Mouse (Mus musculus): ENCODE results near the gene Tbc1d2b. TPM values are rescaled to one million over a fixed set of nuclear protein-coding genes. Genes with fewer than 3 reads are reported as not detected.

Gene Tbc1d2b
- total and polyA plus RNA-seq, 3 experiments, result 0.09 to 0.90 (median 0.22) TPM

- Histone ChIP-seq H3K4me3 (ENCODE audit: low read depth, low read length) (no peak overlapping the region), H3K9me3 (replicated peaks) (peaks cover 15% of the 10 kb centered on the region), H3K36me3 (replicated peaks) (no peaks in the 10 kb centered on the region), H3K4me1 (ENCODE audit: insufficient read depth, low read depth, low read length) (no peaks in the 10 kb centered on the region), H3K27me3 (ENCODE audit: insufficient read depth, low read length) (peaks cover 3% of the 10 kb centered on the region; the same call in 1 of the 2 replicates)
- TF ChIP-seq POLR2AphosphoS5 (IDR thresholded peaks at IDR 0.05; ENCODE audit: insufficient replicate concordance, low read depth, low read length) (no peak), GATA1 (IDR thresholded peaks at IDR 0.05; ENCODE audit: borderline replicate concordance, low read length) (no peak), CTCF (IDR thresholded peaks at IDR 0.05; ENCODE audit: low read depth, low read length) (no peak), TAL1 (conservative IDR thresholded peaks at IDR 0.05; ENCODE audit: low read depth, low read length) (no peak), GATA2 (IDR thresholded peaks at IDR 0.05; ENCODE audit: borderline replicate concordance, low read depth, low read length) (no peak)
- DNase-seq (ENCODE audit: low spot score) (no peak), ATAC-seq (ENCODE audit: extremely low read depth, insufficient number of reproducible peaks, low FRiP score, poor library complexity, severe bottlenecking) (no peak)
Observed at GRCm38 (mm10) chr9:90166615-90167014, 104.0 kb downstream of the Tbc1d2b start.

GRCm38 (mm10) chr9:90165590-90165989, 105.0 kb downstream of the Tbc1d2b start:
- Histone ChIP-seq H3K27me3 (ENCODE audit: insufficient read depth, low read length) (peaks cover 3% of the 10 kb centered on the region; the same call in 1 of the 2 replicates), H3K4me1 (ENCODE audit: insufficient read depth, low read depth, low read length) (no peaks in the 10 kb centered on the region)

GRCm38 (mm10) chr9:90164670-90165453, 105.7 kb downstream of the Tbc1d2b start:
- Histone ChIP-seq H3K4me3 (ENCODE audit: low read depth, low read length) (no peak overlapping the region), H3K36me3 (replicated peaks) (no peaks in the 10 kb centered on the region), H3K4me1 (ENCODE audit: insufficient read depth, low read depth, low read length) (no peaks in the 10 kb centered on the region), H3K27me3 (ENCODE audit: insufficient read depth, low read length) (peaks cover 3% of the 10 kb centered on the region; the same call in 1 of the 2 replicates), H3K9me3 (replicated peaks) (peaks cover 8% of the 10 kb centered on the region)
- DNase-seq (ENCODE audit: low spot score), result no peak
- ATAC-seq (ENCODE audit: extremely low read depth, insufficient number of reproducible peaks, low FRiP score, poor library complexity, severe bottlenecking), result no peak
- TF ChIP-seq GATA1 (IDR thresholded peaks at IDR 0.05; ENCODE audit: borderline replicate concordance, low read length), result no peak
- TF ChIP-seq GATA2 (IDR thresholded peaks at IDR 0.05; ENCODE audit: borderline replicate concordance, low read depth, low read length), result no peak
- TF ChIP-seq POLR2AphosphoS5 (IDR thresholded peaks at IDR 0.05; ENCODE audit: insufficient replicate concordance, low read depth, low read length), result no peak
- TF ChIP-seq CTCF (IDR thresholded peaks at IDR 0.05; ENCODE audit: low read depth, low read length), result no peak

More at GRCm38 (mm10) chr9:90165590-90165989, 105.0 kb downstream of the Tbc1d2b start:
- no peak for DNase-seq (ENCODE audit: low spot score)
- ATAC-seq (ENCODE audit: extremely low read depth, insufficient number of reproducible peaks, low FRiP score, poor library complexity, severe bottlenecking), result no peak
- H3K4me3 ChIP-seq (ENCODE audit: low read depth, low read length), result no peak overlapping the region
- no peaks in the 10 kb centered on the region for H3K36me3 ChIP-seq (replicated peaks)
- H3K9me3 ChIP-seq (replicated peaks), result peaks cover 10% of the 10 kb centered on the region
- TF ChIP-seq POLR2AphosphoS5 (IDR thresholded peaks at IDR 0.05; ENCODE audit: insufficient replicate concordance, low read depth, low read length) (no peak), GATA1 (IDR thresholded peaks at IDR 0.05; ENCODE audit: borderline replicate concordance, low read length) (no peak)

DNA sequence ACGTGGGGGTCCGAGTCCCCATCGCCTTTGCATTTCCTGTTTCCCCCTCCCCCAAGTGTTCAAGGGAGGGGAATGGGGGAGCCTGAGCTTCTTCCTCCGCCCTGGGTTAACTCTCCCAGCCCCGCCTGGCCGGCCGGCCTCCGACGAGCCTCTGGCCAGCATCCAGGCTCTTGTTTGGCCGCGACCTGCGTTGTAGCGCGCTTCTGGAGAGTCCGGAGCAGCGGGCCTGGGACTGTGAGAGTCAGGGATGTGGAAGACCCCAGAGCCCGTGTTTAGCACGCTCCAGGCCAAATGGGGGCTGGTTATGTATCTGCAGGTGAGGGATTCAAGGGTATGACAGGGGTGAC, 106.9 kb downstream of the Tbc1d2b start:
- H3K4me3 ChIP-seq (ENCODE audit: low read depth, low read length), result no peak overlapping the region
- ATAC-seq (ENCODE audit: extremely low read depth, insufficient number of reproducible peaks, low FRiP score, poor library complexity, severe bottlenecking), result no peak
- peaks cover 3% of the 10 kb centered on the region; the same call in 1 of the 2 replicates for H3K27me3 ChIP-seq (ENCODE audit: insufficient read depth, low read length)
- H3K4me1 ChIP-seq (ENCODE audit: insufficient read depth, low read depth, low read length), result no peaks in the 10 kb centered on the region
- TF ChIP-seq GATA1 (IDR thresholded peaks at IDR 0.05; ENCODE audit: borderline replicate concordance, low read length) (no peak), TAL1 (conservative IDR thresholded peaks at IDR 0.05; ENCODE audit: low read depth, low read length) (no peak), CTCF (IDR thresholded peaks at IDR 0.05; ENCODE audit: low read depth, low read length) (no peak), GATA2 (IDR thresholded peaks at IDR 0.05; ENCODE audit: borderline replicate concordance, low read depth, low read length) (no peak), POLR2AphosphoS5 (IDR thresholded peaks at IDR 0.05; ENCODE audit: insufficient replicate concordance, low read depth, low read length) (no peak)
- no peak for DNase-seq (ENCODE audit: low spot score)
- peaks cover 8% of the 10 kb centered on the region for H3K9me3 ChIP-seq (replicated peaks)
- no peaks in the 10 kb centered on the region for H3K36me3 ChIP-seq (replicated peaks)

DNA sequence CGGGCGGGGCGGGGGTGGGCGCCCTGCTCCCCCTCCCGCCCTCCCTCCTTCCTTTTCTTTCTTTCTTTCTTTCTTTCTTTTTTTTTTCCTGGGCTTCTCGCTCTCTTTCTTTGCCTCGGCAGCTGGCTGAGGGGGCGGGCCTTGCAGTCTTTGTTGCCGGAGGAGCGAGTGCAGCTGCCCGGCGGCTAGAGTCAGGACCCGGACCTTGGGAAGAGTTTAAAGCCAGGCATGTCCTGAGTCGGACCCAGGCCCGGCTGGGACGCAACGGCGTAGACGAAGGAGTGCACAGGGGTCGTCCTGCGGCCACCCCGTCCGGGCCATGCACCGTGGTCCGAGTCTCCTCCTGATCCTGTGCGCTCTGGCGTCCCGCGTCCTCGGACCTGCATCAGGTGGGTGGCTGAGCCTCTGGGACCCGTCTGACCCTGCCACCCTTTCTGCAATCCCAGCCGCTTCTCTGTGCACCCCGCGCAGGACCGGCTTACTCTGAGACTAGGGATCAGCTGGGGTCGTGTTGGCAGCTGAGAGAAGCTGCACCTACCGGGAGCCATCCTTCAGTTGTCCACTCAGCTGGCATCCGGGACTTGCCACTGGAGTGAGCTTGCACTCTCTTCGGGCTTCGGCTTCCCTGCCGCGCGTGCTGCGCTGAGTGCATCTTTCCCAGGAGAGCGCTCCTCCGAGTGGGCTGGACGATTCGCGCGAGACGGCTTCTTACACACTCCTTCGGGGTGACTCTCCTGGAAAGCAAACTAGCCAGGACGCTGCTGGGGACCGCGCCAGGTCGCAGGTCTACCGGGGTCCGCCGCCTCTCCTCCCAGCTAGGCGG, 107.5 kb downstream of the Tbc1d2b start, which contains the start of gene Adamts7:
Gene Adamts7 (plus strand): TSS at position 144 of the 823 bp plus-strand sequence.
- Histone ChIP-seq H3K4me3 (ENCODE audit: low read depth, low read length) (peak within 1 kb of the TSS; percentile 13; the same call in 1 of the 2 replicates), H3K4me1 (ENCODE audit: insufficient read depth, low read depth, low read length) (no peaks in the 10 kb centered on the region), H3K36me3 (replicated peaks) (no peaks in the 10 kb centered on the region), H3K27me3 (ENCODE audit: insufficient read depth, low read length) (peaks cover 3% of the 10 kb centered on the region; the same call in 1 of the 2 replicates), H3K9me3 (replicated peaks) (peaks cover 8% of the 10 kb centered on the region)
- ATAC-seq (ENCODE audit: extremely low read depth, insufficient number of reproducible peaks, low FRiP score, poor library complexity, severe bottlenecking) (no peak), DNase-seq (ENCODE audit: low spot score) (no peak)
- TF ChIP-seq GATA2 (IDR thresholded peaks at IDR 0.05; ENCODE audit: borderline replicate concordance, low read depth, low read length), result no peak
- no peak for TF ChIP-seq CTCF (IDR thresholded peaks at IDR 0.05; ENCODE audit: low read depth, low read length)
- TF ChIP-seq GATA1 (IDR thresholded peaks at IDR 0.05; ENCODE audit: borderline replicate concordance, low read length), result no peak

DNA sequence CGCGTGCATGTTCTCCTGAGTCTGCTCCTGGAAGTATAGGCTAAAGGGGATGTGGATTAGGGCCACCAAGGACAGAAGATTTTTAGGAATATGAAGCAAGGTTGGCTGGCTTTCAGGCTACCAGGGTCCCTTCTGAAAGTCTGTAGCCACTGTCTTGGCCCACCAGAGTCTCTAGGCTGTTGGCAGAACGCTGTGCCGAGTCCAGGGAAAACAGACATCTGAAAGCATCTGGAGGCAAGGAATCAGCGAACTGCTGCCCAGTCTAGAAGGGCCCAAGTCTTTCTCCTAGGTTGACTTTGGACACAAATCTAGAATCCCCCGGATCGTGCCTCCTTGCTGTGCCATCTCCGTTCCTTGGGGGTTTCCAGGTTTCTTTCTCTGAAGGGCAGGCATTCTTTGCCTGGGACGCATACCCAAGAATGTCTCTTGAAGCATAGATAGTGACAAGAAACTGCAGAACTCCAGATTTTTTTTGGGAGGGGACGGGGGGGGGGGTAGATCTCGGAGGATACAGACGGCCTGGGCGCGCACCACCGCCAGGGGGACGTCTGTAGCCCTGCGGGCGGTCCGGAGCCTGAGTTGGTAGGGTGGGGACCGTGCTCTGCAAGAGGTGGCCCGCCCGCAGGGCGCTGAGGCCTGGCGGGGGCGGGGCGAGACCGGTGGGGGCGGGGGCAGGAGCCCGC, 108.2 kb downstream of the Tbc1d2b start:
- DNase-seq (ENCODE audit: low spot score), result no peak
- Histone ChIP-seq H3K27me3 (ENCODE audit: insufficient read depth, low read length) (peaks cover 3% of the 10 kb centered on the region; the same call in 1 of the 2 replicates), H3K4me3 (ENCODE audit: low read depth, low read length) (no peak overlapping the region), H3K36me3 (replicated peaks) (no peaks in the 10 kb centered on the region), H3K9me3 (replicated peaks) (peaks cover 8% of the 10 kb centered on the region), H3K4me1 (ENCODE audit: insufficient read depth, low read depth, low read length) (no peaks in the 10 kb centered on the region)
- no peak for ATAC-seq (ENCODE audit: extremely low read depth, insufficient number of reproducible peaks, low FRiP score, poor library complexity, severe bottlenecking)
- no peak for TF ChIP-seq GATA1 (IDR thresholded peaks at IDR 0.05; ENCODE audit: borderline replicate concordance, low read length)
- TF ChIP-seq GATA2 (IDR thresholded peaks at IDR 0.05; ENCODE audit: borderline replicate concordance, low read depth, low read length), result no peak
- no peak for TF ChIP-seq TAL1 (conservative IDR thresholded peaks at IDR 0.05; ENCODE audit: low read depth, low read length)
- no peak for TF ChIP-seq POLR2AphosphoS5 (IDR thresholded peaks at IDR 0.05; ENCODE audit: insufficient replicate concordance, low read depth, low read length)
- TF ChIP-seq CTCF (IDR thresholded peaks at IDR 0.05; ENCODE audit: low read depth, low read length), result no peak

Measured in G1E (cell line).